Mouse (Mus musculus) adrenal gland, postnatal 36 days (tissue): ENCODE results near the gene Mylip. TPM values are rescaled to one million over a fixed set of nuclear protein-coding genes. Genes with fewer than 3 reads are reported as not detected.

Source experiments
- DNase-seq, 2 experiments: peaks; one replicate each; pipeline ENCODE4 v3.0.0; 2021; ENCODE audit warnings: mixed read lengths in 1 of 2
- total RNA-seq, 2 experiments: library from RNA; stranded (reverse); gene quantifications; 2 replicates each; pipeline ENCODE4 v1.2.3; 2021

Gene Mylip
- total RNA-seq, 2 experiments from 2014 or later = 10.1 to 10.5 TPM

DNA sequence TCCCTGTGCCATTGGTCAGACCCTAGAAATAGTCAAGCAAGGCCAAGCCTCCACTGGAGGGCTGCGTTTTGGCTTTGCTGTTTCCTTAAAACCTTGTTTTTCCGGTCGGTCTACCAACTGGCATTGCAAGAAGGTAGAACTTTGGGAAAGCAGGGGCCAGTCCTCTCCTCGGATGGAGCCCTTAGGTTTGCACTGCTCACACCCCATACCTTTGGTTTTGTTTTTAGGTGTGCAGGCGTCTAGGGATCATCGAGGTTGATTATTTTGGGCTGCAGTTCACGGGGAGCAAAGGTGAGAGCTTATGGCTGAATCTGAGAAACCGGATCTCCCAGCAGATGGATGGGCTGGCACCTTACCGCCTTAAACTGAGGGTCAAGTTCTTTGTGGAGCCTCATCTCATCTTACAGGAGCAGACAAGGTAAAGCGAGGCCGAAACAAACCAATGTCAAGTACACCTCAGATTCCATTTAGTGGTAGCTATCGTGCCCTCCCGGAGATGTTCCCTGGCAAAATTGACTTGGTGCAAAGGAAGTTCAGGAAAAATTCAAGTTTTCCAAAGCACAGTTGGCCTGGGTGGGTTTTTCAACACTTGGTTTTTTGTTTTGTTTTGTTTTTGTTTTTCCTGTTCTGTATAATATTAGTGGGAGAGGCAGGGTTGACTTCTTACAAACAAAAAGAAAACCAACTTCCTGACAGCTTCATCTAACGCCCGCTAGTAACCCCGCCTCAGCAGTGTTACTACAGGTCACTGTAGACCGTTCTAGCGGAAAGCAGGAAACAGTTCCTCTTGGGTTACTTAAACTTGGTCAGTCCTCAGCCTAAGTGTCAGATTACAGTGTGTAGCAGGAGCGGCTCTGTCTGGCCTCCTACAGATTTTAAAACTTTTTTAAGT lies 1.7 kb downstream of the Mylip start:
- DNase-seq = peak in 1 of 2 experiments; percentile 25

DNA sequence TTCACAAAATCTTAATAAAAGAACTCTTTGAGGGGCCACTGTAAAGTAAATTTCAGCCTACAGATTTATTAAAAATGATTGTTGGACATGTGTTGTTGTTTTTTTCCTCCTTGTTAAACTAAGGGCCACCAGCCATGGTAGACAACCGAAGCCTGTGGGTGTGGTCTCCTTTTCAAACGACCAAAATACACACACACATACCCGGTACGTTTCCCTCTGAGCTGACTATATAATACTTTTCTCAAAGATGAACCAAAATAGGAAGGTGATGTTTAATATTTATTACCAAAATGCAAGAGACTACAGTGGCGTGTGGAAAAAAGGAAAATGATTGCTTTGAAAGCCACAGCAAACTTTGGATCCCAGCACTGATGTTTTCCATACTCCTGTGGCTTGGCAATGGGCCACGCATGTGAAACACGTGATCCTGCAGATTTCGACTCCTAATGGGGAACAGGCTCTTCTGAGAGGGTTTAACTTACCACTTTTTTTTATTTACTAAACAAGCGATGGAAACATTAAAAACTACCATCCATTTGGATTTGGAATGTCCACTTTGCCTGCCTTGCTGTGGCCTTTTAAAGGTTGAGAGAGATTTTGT lies 2.4 kb downstream of the Mylip start:
- DNase-seq = peak; percentile 31 to 48

DNA sequence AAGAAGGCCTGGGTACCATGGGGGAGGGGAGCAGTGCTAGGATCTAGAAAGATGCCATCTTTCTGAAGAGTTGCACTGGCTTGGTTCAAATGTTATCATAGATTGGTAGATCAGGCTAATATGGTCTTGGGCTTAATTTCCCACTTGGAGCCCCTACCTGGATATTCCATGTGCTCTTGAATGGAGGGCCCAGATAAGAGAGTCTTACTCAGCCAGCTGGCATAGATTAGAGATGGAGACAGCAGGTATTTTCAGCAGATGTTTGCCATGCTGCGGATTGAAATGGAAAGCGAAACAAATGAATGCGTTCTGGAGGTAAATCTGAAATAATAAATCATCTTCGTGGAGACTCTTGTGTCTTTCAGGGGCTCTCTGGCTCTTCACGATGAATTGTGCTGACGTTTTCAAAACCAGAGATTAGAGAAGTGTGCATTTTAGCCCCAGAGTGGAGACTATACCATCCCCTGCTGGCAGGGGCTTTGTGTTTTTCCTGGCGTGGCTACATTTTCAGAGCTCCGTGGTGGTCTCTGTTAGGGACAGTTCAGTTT lies 4.8 kb downstream of the Mylip start:
- DNase-seq = no peak

DNA sequence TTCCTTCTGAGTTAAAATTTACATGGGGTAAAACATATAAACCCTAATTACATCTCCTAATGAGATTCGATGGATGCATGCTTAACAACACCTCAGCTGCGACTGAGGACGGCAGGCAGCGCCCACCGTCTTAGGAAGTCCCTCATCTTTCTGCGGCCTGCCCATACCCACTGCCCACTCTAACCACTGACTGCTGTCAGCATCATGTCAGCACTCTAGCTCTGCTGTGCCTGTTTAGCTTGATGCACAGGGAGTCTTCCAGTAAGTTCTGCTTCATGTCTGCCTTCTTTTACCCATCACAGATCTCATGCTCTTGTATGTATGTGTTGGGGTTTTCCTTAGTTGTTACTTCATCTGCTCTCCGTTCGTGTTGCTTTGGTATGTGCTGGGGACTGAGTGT lies 7.2 kb downstream of the Mylip start:
- DNase-seq = no peak

DNA sequence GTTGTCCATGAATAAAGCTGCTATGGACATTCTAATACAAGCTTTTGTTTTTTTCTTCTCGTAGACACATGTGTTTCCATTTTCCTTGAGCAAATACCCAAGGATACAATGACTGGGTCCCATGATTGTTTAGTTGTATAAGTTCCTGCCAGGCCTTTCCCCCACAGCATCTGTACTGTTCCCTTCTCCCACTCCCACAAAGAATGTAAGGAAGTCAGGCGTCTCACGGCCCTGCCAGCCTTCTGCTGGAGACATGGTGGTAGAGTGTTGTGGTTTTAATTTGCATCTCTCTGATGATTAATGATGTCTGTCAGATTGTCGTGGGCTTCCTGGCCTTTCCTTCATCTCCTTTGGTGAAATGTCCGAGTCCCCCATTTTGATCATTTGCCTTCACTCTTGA lies 7.7 kb downstream of the Mylip start:
- no peak for DNase-seq

DNA sequence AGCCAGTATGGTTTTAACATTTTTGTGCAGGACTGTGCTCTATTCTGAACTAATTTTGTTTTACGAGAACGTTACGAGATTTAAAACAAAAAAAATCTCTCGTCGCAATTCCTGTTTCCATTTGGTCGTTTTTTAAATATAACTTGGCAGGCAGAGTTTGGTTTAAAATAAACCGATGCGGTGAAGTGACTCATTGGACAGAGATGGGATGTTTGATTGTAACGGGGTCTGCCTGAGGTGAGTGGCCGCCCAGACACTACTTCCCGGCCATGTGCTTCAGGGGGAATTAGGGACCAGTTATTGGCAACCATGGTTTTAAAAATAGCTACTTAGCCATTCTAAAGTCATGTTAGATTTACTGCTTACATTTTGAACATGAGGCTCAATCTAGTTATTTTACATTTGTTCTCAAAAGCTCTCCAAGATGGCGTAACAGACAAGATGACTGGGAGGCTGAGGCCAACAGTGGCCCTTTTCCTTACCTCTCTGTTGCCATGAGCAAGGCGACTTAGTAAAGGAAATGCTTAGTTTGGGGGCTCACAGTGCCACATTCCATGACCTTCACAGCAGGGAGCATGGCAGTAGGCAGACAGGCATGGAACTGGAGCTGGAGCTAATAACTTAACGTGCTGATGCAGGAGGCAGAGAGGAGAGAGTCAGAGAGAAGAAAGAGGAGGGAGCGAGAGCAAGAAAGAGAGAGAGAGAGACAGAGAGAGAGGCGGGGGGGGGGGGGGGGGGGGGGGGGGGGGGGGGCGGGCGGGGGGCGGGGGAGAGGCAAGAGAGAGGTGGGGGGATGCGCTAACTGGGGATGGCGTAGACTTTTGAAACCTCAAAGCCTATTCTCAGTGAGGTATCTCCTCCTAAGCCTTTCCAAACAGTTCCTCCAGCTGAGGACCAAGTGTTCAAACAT lies 8.6 kb downstream of the Mylip start:
- no peak for DNase-seq

DNA sequence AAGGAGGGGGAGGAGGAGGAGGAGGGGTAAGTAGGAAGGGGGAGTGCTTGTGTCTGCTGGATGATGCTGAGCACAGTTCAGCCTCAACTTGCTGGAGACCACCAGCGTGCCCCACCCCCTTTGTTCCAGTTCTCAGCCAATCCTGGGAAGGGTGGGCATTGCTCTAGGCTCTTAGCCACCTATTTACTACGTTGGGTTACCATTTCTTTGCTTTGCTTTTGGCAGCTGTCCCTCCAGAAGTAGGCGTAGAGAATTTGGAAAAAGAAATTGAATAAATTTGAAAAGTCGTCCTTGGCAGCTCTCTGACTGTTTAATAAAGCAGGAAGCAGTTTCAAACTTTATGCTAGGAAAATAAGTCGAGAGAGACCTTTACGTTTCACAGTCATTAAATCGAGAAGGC lies 11.2 kb downstream of the Mylip start:
- no peak for DNase-seq

DNA sequence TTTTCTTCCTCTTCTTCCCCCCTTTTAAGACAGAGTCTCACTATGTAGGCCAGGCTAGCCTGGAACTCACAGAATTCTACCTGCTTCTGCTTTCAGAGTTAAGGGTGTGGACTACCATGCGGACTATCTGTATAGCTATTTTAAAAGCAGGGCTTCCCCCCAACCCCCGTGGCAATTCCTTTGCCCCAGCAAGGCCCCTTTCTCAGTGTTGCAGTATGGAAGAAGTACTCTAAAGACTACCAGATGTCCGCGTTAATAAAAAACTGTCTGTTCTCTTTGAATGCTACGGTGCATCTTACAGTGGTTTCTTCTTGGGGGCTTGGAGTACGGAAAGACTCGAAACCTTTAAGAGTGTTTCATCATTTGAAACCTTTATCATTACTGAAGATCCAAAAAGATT lies 12.3 kb downstream of the Mylip start:
- no peak for DNase-seq

DNA sequence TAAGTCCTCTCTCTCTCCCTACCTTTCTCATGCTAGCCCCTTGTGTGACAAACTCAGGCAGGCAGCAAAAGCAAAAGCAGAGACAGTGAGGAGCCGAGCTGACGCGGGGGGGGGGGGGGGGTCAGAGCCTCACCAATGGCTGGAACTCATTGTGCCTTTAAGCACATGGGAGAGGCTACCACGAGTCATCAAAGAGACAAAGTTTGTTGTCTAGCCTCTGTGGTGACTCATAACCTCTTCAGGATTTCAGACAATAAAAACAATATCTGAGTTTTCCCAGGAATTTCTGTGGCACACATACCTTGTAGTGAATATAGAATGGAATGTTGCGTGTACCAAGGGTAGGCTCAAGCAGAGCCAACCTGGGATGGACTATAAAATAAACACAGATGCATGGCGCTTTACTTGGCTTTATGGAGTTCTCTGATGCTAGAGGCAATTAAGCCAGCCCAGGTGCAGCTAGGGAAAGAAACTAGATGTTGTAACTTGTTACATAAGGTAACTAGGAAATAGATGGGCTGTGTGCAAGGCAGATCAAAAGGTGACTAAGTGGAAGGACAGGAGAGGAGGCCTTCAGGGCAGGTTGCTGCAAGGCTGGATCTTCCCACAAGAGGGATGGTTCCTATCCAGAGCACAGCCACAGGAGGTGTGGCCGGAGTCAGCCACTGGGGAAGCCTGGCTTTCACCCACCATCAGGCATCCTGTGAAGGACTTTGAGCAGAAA lies 12.9 kb downstream of the Mylip start:
- no peak for DNase-seq

DNA sequence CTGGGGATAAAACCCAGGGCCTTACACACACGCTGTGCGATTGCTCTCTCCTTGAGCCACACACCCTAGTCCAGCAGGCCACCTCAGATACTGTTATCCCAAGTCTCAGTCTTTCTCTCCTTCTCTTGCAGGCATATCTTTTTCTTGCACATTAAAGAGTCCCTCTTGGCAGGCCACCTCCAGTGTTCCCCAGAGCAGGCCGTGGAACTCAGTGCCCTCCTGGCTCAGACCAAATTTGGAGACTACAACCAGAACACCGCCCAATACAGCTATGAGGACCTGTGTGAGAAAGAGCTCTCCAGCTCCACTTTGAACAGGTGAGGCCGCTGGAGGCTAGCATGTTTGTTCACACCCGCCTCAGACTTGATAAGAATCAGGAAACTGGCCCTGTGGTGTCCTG lies 14.7 kb downstream of the Mylip start:
- DNase-seq = no peak

DNA sequence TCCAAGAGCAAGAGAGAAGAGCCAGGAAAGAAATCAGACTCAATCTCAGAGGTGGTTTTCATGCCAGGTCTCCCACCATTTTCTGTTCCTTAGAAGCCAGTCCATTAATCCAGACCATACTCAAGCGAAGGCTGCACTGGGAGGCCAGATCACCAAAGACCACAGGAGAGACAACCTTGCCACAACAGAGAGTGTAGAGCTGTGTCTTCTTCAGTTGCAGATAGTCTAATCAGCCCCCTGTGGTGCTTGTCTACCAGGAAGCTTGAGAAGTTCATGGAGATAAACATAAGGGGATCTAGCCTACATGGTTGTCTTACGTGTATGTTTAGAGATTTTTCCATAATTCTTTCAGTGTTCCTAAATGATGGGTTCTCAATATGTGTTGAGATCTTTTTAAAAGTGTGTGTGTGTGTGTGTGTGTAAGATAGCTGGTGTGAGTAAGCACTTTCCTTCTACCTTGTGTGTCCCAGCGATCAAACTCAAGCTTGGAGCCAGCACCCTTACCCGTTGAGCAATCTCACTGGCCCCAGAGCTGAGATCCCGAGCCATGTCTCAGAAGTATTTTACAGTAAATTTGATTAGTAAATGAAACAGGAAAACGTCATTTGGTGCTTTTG lies 15.8 kb downstream of the Mylip start:
- no peak for DNase-seq

DNA sequence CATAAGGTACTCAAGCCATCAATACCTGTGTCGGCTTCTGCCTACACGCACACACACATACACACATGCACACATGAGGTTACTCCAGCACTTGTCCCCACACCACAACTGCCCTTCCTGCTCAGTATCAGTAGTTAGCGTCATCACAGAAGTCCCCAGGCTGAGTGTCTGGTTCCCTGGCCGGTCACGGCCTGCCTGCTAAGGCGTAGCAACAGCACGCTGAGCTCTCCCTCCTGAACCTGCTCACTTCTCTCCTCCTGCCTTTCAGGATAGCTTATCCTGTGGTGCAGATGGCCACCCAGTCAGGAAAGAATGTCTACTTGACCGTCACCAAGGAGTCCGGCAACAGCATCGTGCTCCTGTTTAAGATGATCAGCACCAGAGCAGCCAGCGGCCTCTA lies 16.7 kb downstream of the Mylip start:
- DNase-seq = no peak

DNA sequence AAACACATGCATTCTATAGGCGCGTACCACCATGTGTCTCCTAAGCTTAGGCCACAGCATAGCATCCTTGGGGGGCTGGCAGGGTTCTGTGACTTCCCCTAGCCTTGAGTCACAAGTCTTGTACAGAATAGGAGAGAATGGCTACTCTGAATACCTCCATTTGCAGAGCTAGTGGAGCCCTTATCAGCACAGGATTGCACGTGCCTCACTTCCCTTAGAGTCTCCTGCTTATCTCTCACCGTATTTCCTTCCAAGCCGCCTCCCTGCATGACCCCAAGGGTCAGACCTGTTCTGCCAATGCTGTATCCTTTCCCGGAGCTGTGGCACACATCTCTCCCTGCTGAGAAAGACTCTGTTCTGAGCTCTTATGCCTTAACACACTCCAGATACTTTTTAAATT lies 17.2 kb downstream of the Mylip start:
- DNase-seq = no peak

DNA sequence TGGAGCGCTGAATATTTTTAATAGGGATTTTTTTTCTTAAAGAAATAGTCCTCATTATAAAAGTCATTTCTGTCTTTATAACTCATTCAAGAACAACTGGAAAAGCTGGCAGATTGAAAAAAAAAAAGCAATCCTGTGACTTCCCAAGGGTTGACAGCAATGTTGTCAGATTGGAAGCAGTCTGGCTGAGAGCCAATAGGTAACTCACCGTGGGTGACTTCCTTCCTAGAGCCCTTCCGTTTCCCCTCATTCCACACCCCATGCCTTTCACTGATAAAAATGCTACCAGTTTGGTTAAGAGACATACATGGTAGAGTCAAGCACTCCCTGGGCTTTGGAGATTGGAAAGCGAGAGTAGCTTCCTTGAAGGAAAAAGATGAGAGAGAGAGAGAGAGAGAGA lies 21.4 kb downstream of the Mylip start:
- DNase-seq = no peak

DNA sequence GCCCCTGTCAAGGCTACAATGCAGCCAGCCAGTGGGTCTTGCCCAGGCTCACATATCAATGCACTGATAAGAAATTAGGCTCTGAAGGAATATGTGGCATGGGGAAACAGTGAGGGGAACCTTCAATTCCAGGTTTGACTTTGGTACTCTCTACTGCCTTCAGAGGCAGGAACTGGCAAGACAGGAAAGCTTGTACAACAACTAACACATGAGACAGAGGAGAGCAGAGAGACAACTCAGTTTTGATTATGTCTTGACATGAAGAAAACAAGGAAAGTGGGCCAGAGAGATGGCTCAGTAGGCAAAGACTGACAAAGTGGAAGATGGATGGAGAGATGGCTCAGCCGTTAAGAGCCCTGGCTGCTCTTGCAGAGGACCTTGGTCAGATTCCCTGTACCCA lies 23.5 kb downstream of the Mylip start:
- DNase-seq = no peak

DNA sequence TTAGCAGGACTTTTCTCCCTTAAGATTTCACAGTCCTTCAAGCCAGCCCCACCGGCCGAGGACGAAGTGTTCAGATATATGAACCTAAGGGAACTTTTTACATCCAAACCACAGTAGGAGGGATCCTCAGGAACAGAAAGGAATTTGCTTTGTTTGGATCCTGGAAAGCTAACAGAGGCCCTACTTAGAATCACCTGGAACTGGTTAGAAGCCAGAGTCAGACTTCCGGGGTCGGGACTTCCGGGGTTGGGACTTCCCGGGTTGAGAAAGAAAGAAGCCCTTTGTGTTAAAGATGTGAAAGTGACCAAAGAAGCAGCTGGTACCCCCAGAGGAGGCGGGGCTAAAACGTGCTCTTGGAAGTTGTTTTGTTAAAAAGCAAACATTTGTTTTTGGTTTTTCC lies 24.5 kb downstream of the Mylip start:
- DNase-seq = no peak

DNA sequence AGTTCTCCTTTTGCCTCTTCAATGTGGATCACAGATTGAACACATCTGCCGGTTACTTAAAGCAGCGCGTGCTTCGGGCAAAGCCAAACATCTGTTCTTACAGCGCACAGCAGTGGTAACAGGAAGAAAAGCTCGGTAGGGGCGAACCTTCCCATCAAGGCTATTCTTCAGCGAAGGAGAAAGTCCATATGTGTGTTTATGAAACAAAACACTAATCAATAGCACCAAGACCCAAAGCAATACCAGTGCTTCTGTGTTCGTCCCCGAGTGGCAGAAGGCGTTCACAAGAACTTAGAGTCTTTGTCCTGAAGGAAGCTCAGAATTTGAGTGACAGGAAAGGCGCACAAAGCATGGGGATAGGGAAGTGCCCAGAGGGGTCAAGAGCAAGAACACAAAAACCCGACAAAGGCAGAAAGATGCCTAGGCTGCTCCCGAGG lies 27.1 kb downstream of the Mylip start:
- no peak for DNase-seq

DNA sequence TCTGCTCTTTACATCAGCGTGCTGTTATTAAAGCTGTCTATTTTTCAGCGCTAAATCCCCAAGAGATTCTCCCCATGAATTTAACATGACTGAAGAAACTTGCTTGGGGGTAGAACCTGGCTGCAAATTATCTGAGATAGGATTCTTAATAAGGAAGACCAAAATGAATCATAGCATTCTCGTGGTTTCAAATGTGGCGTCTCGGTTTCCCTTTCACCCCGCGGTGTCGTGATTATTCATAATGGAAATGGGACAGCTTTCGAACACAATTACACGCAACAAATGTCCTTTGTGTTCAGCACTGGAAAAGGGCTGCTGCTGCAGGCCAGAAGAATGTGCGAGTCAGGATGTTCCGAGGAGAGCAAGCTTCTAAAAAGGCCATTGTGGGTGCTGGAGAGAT lies 29.4 kb downstream of the Mylip start:
- no peak for DNase-seq

DNA sequence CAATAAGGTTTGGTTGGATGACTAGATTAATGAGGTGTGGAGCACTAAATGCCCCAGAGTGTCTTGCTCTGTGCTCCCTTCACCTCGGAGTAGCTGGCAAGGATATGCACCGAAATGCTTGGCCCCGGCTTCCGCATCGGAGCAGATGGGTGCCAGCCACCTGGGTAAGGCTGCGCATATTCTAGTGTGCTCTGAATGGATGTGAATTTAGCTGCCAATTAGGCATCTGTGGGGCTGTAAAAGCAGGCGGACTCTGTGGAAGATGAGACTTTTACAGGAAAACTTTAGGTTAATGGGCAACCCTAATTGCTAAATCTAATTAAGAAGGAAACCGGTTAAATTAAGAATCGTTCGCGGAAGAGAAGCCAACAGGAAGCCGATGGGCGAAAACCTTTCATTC lies 32.7 kb downstream of the Mylip start:
- no peak for DNase-seq

DNA sequence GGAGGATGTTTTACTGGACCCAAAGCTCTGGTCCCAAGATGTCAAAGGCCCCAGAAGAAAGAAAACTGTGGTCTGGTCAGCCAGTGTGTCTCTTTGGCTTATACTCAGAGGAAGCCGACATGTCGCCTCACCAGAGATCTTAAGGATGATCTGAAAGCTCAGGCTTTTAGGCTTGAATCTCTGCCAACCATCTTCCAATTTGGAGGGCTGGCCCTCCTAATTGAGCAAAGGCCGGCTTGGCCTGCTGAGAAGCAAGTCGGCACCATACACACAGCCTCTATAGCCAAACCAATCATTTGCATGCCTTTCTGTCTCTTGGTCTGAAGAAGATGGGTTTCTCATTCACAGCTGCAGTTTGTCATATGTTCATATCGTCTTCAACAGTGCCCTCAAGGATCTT lies 33.2 kb downstream of the Mylip start:
- DNase-seq = no peak

DNA sequence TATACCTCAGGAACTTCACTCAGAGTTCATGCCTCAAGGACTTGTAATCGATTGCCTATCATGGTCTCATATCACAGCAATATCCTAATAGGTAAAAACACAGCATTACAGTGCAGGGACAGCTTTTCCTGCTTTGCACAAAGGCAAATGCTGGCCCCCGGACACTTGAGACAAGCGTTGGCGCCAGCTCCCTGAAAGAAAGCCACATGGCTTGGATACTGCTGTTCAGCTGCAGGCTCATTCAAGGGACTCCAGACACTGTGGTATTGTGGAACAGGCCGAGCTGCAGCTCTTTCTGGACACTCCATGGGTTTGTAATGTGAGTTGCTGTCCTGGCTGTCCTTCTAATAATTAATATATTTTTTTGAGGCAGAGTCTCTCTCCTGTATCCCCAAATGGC lies 34.4 kb downstream of the Mylip start:
- DNase-seq = no peak
